Mouse (Mus musculus) myocyte (in vitro differentiated cells): ENCODE measurements around the gene Svop. TPM values are rescaled to one million over a fixed set of nuclear protein-coding genes. Genes with fewer than 3 reads are reported as not detected.

Experiments used
- H3K27me3 ChIP-seq: one replicate; pipeline ENCODE4 v1.6.1; 2011; ENCODE audit not compliant: control insufficient read depth, insufficient read depth, insufficient read length
- H3K36me3 ChIP-seq: one replicate; pipeline ENCODE4 v1.6.1; 2011; ENCODE audit not compliant: control insufficient read depth, insufficient read depth
- H3K4me2 ChIP-seq: one replicate; pipeline ENCODE4 v1.6.1; 2011; ENCODE audit warnings: low read depth, control low read depth
- H3K4me3 ChIP-seq: one replicate; pipeline ENCODE4 v1.5.1; 2011; ENCODE audit warnings: mild to moderate bottlenecking, control low read depth, moderate library complexity
- H3K79me2 ChIP-seq: one replicate; pipeline ENCODE4 v1.6.1; 2011; ENCODE audit not compliant: control insufficient read depth, insufficient read depth
- H3ac ChIP-seq: one replicate; pipeline ENCODE4 v1.6.1; 2011; ENCODE audit not compliant: control insufficient read depth, insufficient read length
- CEBPB ChIP-seq: IDR thresholded peaks from 2 replicates; pipeline ENCODE4 v1.6.1; 2011; ENCODE audit warnings: mild to moderate bottlenecking, moderate library complexity; ENCODE audit not compliant: poor library complexity, insufficient read depth, severe bottlenecking
- E2F4 ChIP-seq: IDR thresholded peaks from one replicate; pipeline ENCODE4 v1.6.1; 2011; ENCODE audit warnings: mild to moderate bottlenecking, control low read depth, moderate library complexity; ENCODE audit not compliant: insufficient read depth
- MAX ChIP-seq: IDR thresholded peaks from one replicate; pipeline ENCODE4 v1.6.1; 2011; ENCODE audit warnings: low read depth, mild to moderate bottlenecking, control low read depth
- MYOD1 ChIP-seq, 3 experiments: IDR thresholded peaks; one replicate each; pipeline ENCODE4 v1.6.1; 2011; ENCODE audit warnings: control low read depth in 2 of 3, low read depth in 2 of 3, mild to moderate bottlenecking in 2 of 3, moderate library complexity in 1 of 3; ENCODE audit not compliant: insufficient read length in 2 of 3, control insufficient read depth in 1 of 3
- MYOG ChIP-seq, 3 experiments: IDR thresholded peaks; one replicate each; pipeline ENCODE4 v1.6.1; 2011; ENCODE audit warnings: control low read depth in 2 of 3, low read depth in 2 of 3, mild to moderate bottlenecking in 2 of 3; ENCODE audit not compliant: insufficient read length in 2 of 3, control insufficient read depth in 1 of 3, insufficient read depth in 1 of 3
- POLR2A ChIP-seq: IDR thresholded peaks from one replicate; pipeline ENCODE4 v1.6.1; 2011; ENCODE audit warnings: low read depth, mild to moderate bottlenecking, control low read depth, moderate library complexity; ENCODE audit not compliant: insufficient read length
- POLR2AphosphoS2 ChIP-seq: IDR thresholded peaks from one replicate; pipeline ENCODE4 v1.6.1; 2011; ENCODE audit warnings: low read depth, control low read depth; ENCODE audit not compliant: insufficient read length
- REST ChIP-seq: IDR thresholded peaks from one replicate; pipeline ENCODE4 v1.6.1; 2011; ENCODE audit warnings: mild to moderate bottlenecking, control low read depth, moderate library complexity; ENCODE audit not compliant: insufficient read depth, insufficient read length
- SRF ChIP-seq: IDR thresholded peaks from one replicate; pipeline ENCODE4 v1.6.1; 2011; ENCODE audit warnings: low read depth; ENCODE audit not compliant: control insufficient read depth, insufficient read length
- TCF12 ChIP-seq: IDR thresholded peaks from one replicate; pipeline ENCODE4 v1.6.1; 2011; ENCODE audit warnings: mild to moderate bottlenecking, control low read depth; ENCODE audit not compliant: poor library complexity, insufficient read depth, severe bottlenecking
- TCF3 ChIP-seq: IDR thresholded peaks from one replicate; pipeline ENCODE4 v1.6.1; 2011; ENCODE audit warnings: low read depth, control low read depth; ENCODE audit not compliant: insufficient read length
- USF1 ChIP-seq: IDR thresholded peaks from one replicate; pipeline ENCODE4 v1.6.1; 2011; ENCODE audit warnings: low read depth, mild to moderate bottlenecking, control low read depth, moderate library complexity
- polyA plus RNA-seq: library from polyadenylated mRNA; unstranded; fragments of >200 nt; fragmentation: generic; extraction: Trizol; gene quantifications from one replicate; pipeline ENCODE4 v1.2.1, GENCODE M21; 2012; ENCODE audit warnings: missing spikeins

The Svop gene
- polyA plus RNA-seq, 1 experiment = 0.05 TPM

- H3K4me3 ChIP-seq = no peak overlapping the region
- no peaks in the 10 kb centered on the region for H3K36me3 ChIP-seq
- no peak overlapping the region for H3K4me2 ChIP-seq
- H3K79me2 ChIP-seq = no peaks in the 10 kb centered on the region
- H3K27me3 ChIP-seq = peaks cover 20% of the 10 kb centered on the region
- no peak for TF ChIP-seq MAX
- no peak for TF ChIP-seq CEBPB
- TF ChIP-seq REST = no peak
- TF ChIP-seq POLR2A = no peak
- no peak for TF ChIP-seq SRF
- no peak for TF ChIP-seq POLR2AphosphoS2
- TF ChIP-seq E2F4 = no peak
- TF ChIP-seq MYOD1 (IDR thresholded peaks at IDR 0.05; ENCODE audit: control insufficient read depth in 1 of 3, insufficient read length in 2 of 3, low read depth in 2 of 3) = no peak
- no peak for TF ChIP-seq TCF3
- TF ChIP-seq USF1 = no peak
- no peak for TF ChIP-seq TCF12
- no peak for TF ChIP-seq MYOG (IDR thresholded peaks at IDR 0.05; ENCODE audit: control insufficient read depth in 1 of 3, insufficient read depth in 1 of 3, insufficient read length in 2 of 3, low read depth in 2 of 3)
- H3ac ChIP-seq = no peak overlapping the region
Observed at GRCm38 (mm10) chr5:114067543-114067942, 23.8 kb downstream of the Svop start.

- Histone ChIP-seq H3K79me2 (no peaks in the 10 kb centered on the region), H3K36me3 (no peaks in the 10 kb centered on the region), H3ac (no peak overlapping the region), H3K4me3 (no peak overlapping the region), H3K27me3 (peaks cover 21% of the 10 kb centered on the region), H3K4me2 (no peak overlapping the region)
- TF ChIP-seq E2F4 = no peak
- TF ChIP-seq MYOG (IDR thresholded peaks at IDR 0.05; ENCODE audit: control insufficient read depth in 1 of 3, insufficient read depth in 1 of 3, insufficient read length in 2 of 3, low read depth in 2 of 3) = no peak
- no peak for TF ChIP-seq POLR2A
- TF ChIP-seq MAX = no peak
- TF ChIP-seq POLR2AphosphoS2 = no peak
- no peak for TF ChIP-seq USF1
- TF ChIP-seq MYOD1 (IDR thresholded peaks at IDR 0.05; ENCODE audit: control insufficient read depth in 1 of 3, insufficient read length in 2 of 3, low read depth in 2 of 3) = no peak
- TF ChIP-seq CEBPB = no peak
- TF ChIP-seq TCF12 = no peak
- TF ChIP-seq REST = no peak
- no peak for TF ChIP-seq TCF3
- TF ChIP-seq SRF = no peak
Observed at GRCm38 (mm10) chr5:114066601-114067000, 24.8 kb downstream of the Svop start.

- Histone ChIP-seq H3K4me3 (no peak within 1 kb of the TSS), H3K36me3 (no peaks in the 10 kb centered on the region), H3ac (no peak within 1 kb of the TSS), H3K27me3 (peaks cover 21% of the 10 kb centered on the region), H3K4me2 (peak within 1 kb of the TSS; percentile 38), H3K79me2 (no peaks in the 10 kb centered on the region)
- TF ChIP-seq CEBPB = no peak
- no peak for TF ChIP-seq TCF3
- TF ChIP-seq TCF12 = no peak
- TF ChIP-seq SRF = no peak
- no peak for TF ChIP-seq POLR2A
- TF ChIP-seq MAX = no peak
- no peak for TF ChIP-seq MYOG (IDR thresholded peaks at IDR 0.05; ENCODE audit: control insufficient read depth in 1 of 3, insufficient read depth in 1 of 3, insufficient read length in 2 of 3, low read depth in 2 of 3)
- TF ChIP-seq REST = no peak
- no peak for TF ChIP-seq E2F4
Observed at GRCm38 (mm10) chr5:114065161-114065560, 26.2 kb downstream of the Svop start, which contains the start of gene Usp30. Gene Usp30 (plus strand): TSS chr5:114065461.

GRCm38 (mm10) chr5:114063958-114064357 lies 27.4 kb downstream of the Svop start:
- Histone ChIP-seq H3K27me3 (peaks cover 21% of the 10 kb centered on the region), H3ac (no peak overlapping the region), H3K79me2 (no peaks in the 10 kb centered on the region), H3K4me3 (no peak overlapping the region), H3K4me2 (no peak overlapping the region), H3K36me3 (no peaks in the 10 kb centered on the region)
- TF ChIP-seq MYOG (IDR thresholded peaks at IDR 0.05; ENCODE audit: control insufficient read depth in 1 of 3, insufficient read depth in 1 of 3, insufficient read length in 2 of 3, low read depth in 2 of 3) (no peak), E2F4 (no peak)

GRCm38 (mm10) chr5:114061675-114062074 lies 29.7 kb downstream of the Svop start:
- Histone ChIP-seq H3ac (no peak overlapping the region), H3K79me2 (no peaks in the 10 kb centered on the region), H3K4me3 (no peak overlapping the region), H3K36me3 (no peaks in the 10 kb centered on the region), H3K4me2 (no peak overlapping the region), H3K27me3 (peaks cover 16% of the 10 kb centered on the region)
- no peak for TF ChIP-seq POLR2AphosphoS2
